Mouse (Mus musculus) forebrain, embryonic 11.5 days (tissue): ENCODE data around the gene Ache. TPM values are rescaled to one million over a fixed set of nuclear protein-coding genes. Genes with fewer than 3 reads are reported as not detected.

Experiments used
- ATAC-seq: fragments of 200-750 bp; cut with Nextera tagmentation; replicated peaks from 2 replicates; pipeline ENCODE4 v1.8.0; 2017; ENCODE audit warnings: moderate TSS enrichment; ENCODE audit not compliant: low FRiP score
- DNase-seq: peaks from one replicate; pipeline ENCODE4 v3.0.0-alpha.2; 2017; ENCODE audit warnings: low spot score
- H3K27ac ChIP-seq: fragments of 300-500 bp; sonication (generic); 2 replicates; pipeline ENCODE4 v1.5.1; 2014; ENCODE audit warnings: low read depth, low read length
- H3K27me3 ChIP-seq: fragments of 300-500 bp; sonication (generic); 2 replicates; pipeline ENCODE4 v1.6.1; 2014; ENCODE audit warnings: mild to moderate bottlenecking, low read length, mixed read lengths; ENCODE audit not compliant: control insufficient read depth, insufficient read depth
- H3K36me3 ChIP-seq: fragments of 300-500 bp; sonication (generic); 2 replicates; pipeline ENCODE4 v1.6.1; 2014; ENCODE audit warnings: mild to moderate bottlenecking, low read length, moderate library complexity, mixed read lengths; ENCODE audit not compliant: control insufficient read depth, insufficient read depth
- H3K4me1 ChIP-seq: fragments of 300-500 bp; sonication (generic); replicated peaks from 2 replicates; pipeline ENCODE4 v1.6.1; 2014; ENCODE audit warnings: low read length, mixed read lengths; ENCODE audit not compliant: control insufficient read depth, insufficient read depth
- H3K4me2 ChIP-seq: fragments of 300-500 bp; sonication (generic); 2 replicates; pipeline ENCODE4 v1.6.1; 2014; ENCODE audit warnings: low read depth, mild to moderate bottlenecking, low read length, moderate library complexity, mixed read lengths; ENCODE audit not compliant: severe bottlenecking
- H3K4me3 ChIP-seq: fragments of 300-500 bp; sonication (generic); 2 replicates; pipeline ENCODE4 v1.5.1; 2014; ENCODE audit warnings: low read depth, low read length
- H3K9ac ChIP-seq: fragments of 300-500 bp; sonication (generic); 2 replicates; pipeline ENCODE4 v1.6.1; 2014; ENCODE audit warnings: low read length
- H3K9me3 ChIP-seq: fragments of 300-500 bp; sonication (generic); 2 replicates; pipeline ENCODE4 v1.6.1; 2016; ENCODE audit warnings: low read length, mixed read lengths; ENCODE audit not compliant: control insufficient read depth
- microRNA-seq: library from miRNA; unstranded; fragments of <30 nt; microRNA quantifications from one replicate; pipeline ENCODE4, GENCODE M21; 2016; ENCODE audit not compliant: insufficient number of aligned reads
- polyA plus RNA-seq: library from polyadenylated mRNA; unstranded; fragments of >200 nt; fragmentation: Nextera tagmentation; extraction: Ambion mirVana; gene quantifications from 2 replicates; pipeline ENCODE4 v1.2.1, GENCODE M21; 2014

The Ache gene
- polyA plus RNA-seq, 1 experiment from 2014 or later = 3.0 TPM

DNA sequence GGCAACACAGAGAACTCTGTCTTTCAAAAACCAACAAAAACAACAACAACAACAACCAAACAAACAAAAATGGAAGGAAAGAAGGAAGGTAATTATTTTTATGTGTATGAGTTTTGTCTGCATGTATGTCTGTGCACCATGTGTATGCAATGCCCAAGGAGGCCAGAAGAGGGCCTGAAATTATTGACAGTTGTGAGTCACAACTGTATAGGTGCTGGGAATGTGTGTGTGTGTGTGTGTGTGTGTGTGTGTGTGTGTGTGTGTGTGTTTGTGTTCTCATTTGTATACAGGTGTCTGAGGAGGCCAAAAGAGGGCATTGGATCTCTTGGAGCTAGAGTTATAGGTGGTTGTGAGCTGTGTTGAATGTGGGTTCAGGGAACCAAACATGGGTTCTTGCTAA is 56.5 kb downstream of the Ache start:
- Histone ChIP-seq H3K36me3 (no peaks in the 10 kb centered on the region), H3K4me1 (peaks cover 22% of the 10 kb centered on the region), H3K27ac (no peak overlapping the region), H3K4me3 (no peak overlapping the region), H3K4me2 (no peak overlapping the region), H3K27me3 (no peaks in the 10 kb centered on the region), H3K9me3 (no peaks in the 10 kb centered on the region), H3K9ac (no peak overlapping the region)
- no peak for ATAC-seq
- no peak for DNase-seq

Small RNA genes lying within 50 kb of the gene (microRNA-seq; reads per million reads assigned to microRNA genes)
- gene Mir7036 = not detected
- not detected for gene Mir8116

Other genes starting within 250 kb of the Ache start
- 187 and 207 TPM in 2 replicates for gene Ap1s1, start 241.4 kb upstream of the Ache start, polyA plus RNA-seq
- gene Serpine1, start 215.3 kb upstream of the Ache start, polyA plus RNA-seq = 0.20 TPM in 1 of 2 replicates, not detected in the other
- 6.2 and 7.6 TPM in 2 replicates for gene Trim56, start 171.3 kb upstream of the Ache start, polyA plus RNA-seq
- gene Muc3, start 138.2 kb upstream of the Ache start, polyA plus RNA-seq = not detected in 2 replicates
- gene Muc3a, start 75.1 kb upstream of the Ache start, polyA plus RNA-seq = not detected in 2 replicates
- 6.8 and 8.0 TPM in 2 replicates for gene Ufsp1, start 7.1 kb downstream of the Ache start, polyA plus RNA-seq
- 190 TPM in 2 replicates for gene Srrt, start 20.2 kb downstream of the Ache start, polyA plus RNA-seq
- 50.1 and 56.7 TPM in 2 replicates for gene Trip6, start 26.9 kb downstream of the Ache start, polyA plus RNA-seq
- 9.9 and 10.5 TPM in 2 replicates for gene Slc12a9, start 46.1 kb downstream of the Ache start, polyA plus RNA-seq
- 34.6 and 35.0 TPM in 2 replicates for gene Ephb4, start 62.6 kb downstream of the Ache start, polyA plus RNA-seq
- 0.11 and 0.15 TPM in 2 replicates for gene Zan, start 189.5 kb downstream of the Ache start, polyA plus RNA-seq
- 55.9 and 62.4 TPM in 2 replicates for gene Pop7, start 215.0 kb downstream of the Ache start, polyA plus RNA-seq
- 14.0 and 14.9 TPM in 2 replicates for gene Gigyf1, start 231.0 kb downstream of the Ache start, polyA plus RNA-seq
- 0.40 and 0.84 TPM in 2 replicates for gene Epo, start 245.7 kb downstream of the Ache start, polyA plus RNA-seq
- 410 and 508 TPM in 2 replicates for gene Gnb2, start 246.0 kb downstream of the Ache start, polyA plus RNA-seq